Mouse (Mus musculus): ENCODE data around the gene H1foo.

The H1foo gene

DNA sequence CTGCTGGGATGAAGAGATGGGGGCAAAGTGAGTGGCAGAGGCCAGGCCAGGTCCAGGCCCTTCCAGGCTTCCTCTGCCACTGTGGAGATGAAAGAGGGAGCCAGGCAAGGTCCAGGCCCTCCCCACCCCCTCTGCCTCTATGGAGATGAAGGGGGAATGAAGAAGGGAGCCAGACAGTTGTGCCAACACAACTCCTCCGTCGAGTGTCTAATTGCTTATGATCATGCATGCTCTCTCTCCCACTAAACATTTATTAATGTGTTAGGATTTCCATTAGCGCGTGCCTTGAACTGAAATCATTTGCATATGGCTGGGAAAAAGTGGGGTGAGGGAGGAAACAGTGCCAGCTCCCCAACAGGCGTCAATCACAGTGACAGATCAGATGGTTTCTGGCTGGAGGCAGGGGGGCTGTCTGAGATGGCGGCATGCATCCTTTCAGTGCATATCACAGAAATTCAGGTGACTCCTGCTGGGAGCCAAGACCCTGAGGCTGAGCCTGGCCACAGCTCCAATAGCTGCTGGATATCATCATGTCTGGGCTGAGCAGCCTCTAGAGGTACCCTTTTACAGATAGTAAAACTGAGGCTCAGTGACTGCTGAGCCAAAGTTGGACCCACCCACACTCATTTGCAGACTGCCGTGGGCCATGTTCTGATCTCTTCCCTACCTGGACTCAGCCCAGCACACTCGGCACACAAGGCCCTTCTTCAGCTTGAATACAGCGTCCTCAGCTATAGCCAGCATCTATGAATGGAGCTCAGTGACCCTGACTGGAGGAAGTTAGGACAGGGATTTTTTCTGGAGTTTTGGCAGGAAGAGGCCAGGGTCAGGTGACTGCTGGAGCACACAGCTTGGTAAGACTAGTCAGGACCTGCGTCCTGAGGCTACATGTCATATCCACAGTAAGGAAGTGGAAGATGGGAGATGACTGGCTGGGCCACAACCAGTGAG lies 17.2 kb upstream of the H1foo start:
- peak in 1 of 2 experiments; percentile 56 for DNase-seq (ENCODE audit: low spot score in 2 of 2)

DNA sequence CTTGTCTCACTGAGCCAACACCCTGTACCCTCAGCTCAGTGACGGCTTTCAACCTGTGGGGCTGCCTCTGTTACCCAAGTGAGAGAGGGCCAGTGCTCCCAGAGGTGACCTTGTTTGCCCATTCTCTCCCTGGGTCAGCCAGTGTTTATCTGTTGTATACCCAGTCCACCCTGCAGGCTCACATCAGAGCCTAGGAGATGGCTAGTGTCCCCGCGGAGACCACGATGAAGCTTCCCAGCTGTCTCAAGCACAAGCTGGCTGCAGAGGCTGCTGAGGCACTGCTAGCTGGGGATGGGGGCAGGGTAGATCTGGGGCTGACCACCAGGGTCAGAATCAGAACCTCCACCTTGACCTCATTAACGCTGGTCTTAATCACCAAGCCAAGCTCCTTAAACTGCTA lies 14.7 kb upstream of the H1foo start:
- DNase-seq (ENCODE audit: low spot score in 2 of 2) = no peak

DNA sequence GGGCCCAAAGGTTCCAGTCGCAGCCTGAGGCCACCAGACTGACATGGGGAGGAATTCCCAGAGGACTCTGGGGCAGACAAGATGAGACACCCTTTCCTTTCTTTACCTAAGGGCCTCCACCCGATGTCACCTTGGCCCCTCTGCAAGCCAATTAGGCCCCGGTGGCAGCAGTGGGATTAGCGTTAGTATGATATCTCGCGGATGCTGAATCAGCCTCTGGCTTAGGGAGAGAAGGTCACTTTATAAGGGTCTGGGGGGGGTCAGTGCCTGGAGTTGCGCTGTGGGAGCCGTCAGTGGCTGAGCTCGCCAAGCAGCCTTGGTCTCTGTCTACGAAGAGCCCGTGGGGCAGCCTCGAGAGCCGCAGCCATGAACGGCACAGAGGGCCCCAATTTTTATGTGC lies 13.1 kb upstream of the H1foo start, which contains the start of gene Rho:
Rho (plus strand) TSS at position 110 of the 400 bp plus-strand sequence.
- DNase-seq (ENCODE audit: low spot score in 2 of 2) = no peak

GRCm38 (mm10) chr6:115932391-115932790 lies 12.3 kb upstream of the H1foo start:
- DNase-seq (ENCODE audit: low spot score in 2 of 2) = no peak

GRCm38 (mm10) chr6:115935544-115935943 lies 9.2 kb upstream of the H1foo start:
- no peak for DNase-seq (ENCODE audit: low spot score in 2 of 2)

DNA sequence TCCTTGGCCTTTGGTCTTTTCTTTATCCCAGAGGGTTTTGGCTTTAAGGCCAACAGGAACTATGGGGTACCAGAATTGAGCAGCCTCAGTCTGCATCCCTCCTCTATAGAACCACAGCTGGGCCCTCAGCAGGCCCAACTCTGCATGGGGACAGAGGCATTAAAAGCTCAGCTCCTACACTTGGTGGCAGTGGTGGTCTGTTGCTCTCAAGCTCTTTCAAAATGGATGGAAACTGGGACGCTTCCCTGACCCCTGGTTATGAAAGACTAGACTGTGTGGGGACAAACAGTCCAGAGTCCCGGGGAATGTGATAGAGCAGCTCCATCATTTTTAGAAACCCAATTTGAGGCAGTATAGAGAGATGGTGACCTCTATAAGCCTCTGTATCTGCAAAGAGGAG lies 6.7 kb upstream of the H1foo start:
- DNase-seq (ENCODE audit: low spot score in 2 of 2) = no peak

- no peak for DNase-seq (ENCODE audit: low spot score in 2 of 2)
These were observed 5.9 kb upstream of the H1foo start for GRCm38 (mm10) chr6:115938798-115939197.

DNA sequence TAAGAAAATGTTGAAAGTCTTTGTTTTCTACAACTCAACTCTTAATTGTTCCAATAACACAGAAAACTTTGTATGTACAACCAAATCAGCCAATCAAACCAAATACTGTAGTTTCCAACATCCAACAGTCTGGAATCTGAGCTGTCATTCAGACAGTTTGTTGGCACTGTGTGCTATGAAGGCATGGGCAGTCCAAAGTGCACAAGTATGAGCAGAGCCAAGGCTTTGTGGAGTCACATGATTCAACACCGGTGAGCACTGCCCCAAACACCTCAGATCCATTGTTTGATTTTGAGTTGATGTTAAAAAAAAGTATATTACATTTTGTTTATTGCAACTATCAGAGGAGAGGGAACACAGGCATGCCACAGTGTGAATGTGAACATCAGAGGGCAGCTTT lies 4.1 kb upstream of the H1foo start:
- DNase-seq (ENCODE audit: low spot score in 2 of 2) = no peak

DNA sequence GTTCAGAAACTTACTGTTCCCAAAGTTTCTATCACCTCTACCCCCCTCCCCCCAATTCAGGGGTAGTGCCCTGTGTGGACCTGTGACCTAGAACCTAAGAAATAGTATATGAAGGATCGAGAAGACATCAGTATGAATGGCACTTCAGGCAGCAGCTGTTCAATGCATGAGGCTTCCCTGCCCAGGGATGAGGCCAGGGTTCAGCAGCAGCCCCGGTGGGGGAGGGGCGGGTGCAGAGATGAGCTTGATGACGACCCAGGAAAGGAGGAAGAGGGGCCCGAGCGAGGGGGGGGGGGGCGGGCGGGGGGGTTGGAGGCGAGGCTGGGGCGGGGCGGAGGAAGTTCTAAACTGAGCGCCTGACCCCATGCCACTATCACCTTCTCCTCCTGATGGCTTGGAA lies 3.6 kb upstream of the H1foo start:
- no peak for DNase-seq (ENCODE audit: low spot score in 2 of 2)

GRCm38 (mm10) chr6:115943498-115944427 lies 975 bp upstream of the H1foo start:
- DNase-seq (ENCODE audit: low spot score in 2 of 2) = no peak

DNA sequence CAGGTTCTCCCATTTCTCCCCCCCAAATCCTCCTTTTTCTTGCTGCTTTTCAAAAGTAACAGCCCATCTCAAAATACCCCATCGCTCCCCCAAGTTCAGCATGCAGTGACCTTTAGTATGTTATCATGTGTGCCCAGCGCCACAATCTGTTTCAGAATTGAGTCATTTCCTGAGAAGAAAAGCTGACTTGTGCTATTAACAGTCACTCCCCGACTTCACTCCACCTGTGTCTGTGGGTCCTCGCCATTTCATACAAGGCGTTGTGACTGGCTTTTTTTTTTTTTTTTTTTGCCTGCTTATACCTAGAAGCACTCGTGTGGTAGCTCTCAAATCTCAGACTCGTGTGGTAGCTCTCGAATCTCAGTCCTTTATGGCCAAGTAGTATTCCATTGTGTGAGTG lies 895 bp downstream of the H1foo start:
- DNase-seq (ENCODE audit: low spot score in 2 of 2) = no peak

DNA sequence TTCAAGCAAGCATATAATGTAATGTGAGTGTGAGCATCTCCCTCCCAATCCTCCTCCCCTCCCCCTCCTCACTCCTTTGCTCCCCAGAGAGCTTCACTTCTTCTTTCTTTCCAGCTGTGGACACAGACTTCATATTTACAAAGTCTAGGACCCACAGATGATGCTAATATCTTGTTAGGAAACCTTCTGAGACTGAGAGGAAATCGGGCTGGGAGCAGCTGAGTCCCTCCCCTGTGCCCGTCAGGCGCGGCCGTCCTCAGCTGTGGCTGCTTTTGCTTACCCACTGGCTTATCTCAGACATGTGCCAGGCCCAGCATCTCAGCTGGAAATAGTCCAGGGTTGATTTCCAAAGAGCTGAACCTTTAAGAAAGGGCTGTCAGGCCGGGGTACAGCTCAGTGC lies 1.7 kb downstream of the H1foo start:
- DNase-seq (ENCODE audit: low spot score in 2 of 2) = no peak

- no peak for DNase-seq (ENCODE audit: low spot score in 2 of 2)
These were observed 9.9 kb downstream of the H1foo start for GRCm38 (mm10) chr6:115954506-115955074.

GRCm38 (mm10) chr6:115955169-115955568 lies 10.4 kb downstream of the H1foo start:
- no peak for DNase-seq (ENCODE audit: low spot score in 2 of 2)

DNA sequence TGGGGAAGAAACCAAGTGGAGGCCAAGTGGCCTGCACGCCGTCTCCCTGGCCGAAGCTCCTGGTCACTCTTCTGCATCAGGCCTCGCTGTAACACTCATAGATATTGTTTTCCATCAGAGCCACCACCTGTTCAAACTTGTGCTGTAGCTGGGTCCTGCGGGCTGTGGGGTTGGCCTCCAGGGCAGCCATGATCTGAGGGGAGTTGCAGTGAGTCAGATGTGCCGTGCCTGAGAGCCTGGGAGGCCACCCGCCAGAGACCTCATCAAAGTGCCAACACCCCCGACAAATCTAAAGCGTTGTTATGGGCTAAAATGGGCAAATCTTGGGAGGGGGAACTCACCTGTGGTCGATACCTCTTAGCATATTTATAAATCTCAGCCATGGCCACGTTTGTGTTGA lies 10.9 kb downstream of the H1foo start:
- no peak for DNase-seq (ENCODE audit: low spot score in 2 of 2)

DNA sequence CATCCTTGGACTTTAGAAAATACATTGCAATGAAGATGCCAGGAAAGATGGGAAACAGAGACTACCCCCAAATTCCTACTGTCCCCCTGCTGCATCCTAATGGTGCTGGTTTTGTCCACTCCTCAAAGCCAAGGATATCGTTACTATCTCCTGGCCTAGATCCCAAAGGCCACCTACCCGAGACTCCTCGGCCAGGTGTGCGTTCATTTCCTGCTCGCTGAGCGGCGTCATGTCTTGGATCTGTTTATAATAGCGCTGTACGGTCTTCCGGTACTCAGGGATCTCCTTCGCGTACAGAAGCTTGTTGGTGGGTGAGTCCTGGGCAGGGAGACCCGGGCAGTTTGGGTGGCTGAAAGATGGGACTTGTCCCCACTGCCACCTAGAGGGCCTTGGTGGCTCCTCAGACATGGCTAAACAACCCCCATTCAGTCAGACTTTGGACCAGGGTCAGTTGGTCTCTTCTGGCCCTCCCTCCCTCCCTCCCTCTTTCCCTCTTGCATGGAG lies 11.7 kb downstream of the H1foo start:
- DNase-seq (ENCODE audit: low spot score in 2 of 2) = no peak

GRCm38 (mm10) chr6:115956922-115957601 lies 12.3 kb downstream of the H1foo start:
- DNase-seq (ENCODE audit: low spot score in 2 of 2) = peak in 1 of 2 experiments; percentile 53

DNA sequence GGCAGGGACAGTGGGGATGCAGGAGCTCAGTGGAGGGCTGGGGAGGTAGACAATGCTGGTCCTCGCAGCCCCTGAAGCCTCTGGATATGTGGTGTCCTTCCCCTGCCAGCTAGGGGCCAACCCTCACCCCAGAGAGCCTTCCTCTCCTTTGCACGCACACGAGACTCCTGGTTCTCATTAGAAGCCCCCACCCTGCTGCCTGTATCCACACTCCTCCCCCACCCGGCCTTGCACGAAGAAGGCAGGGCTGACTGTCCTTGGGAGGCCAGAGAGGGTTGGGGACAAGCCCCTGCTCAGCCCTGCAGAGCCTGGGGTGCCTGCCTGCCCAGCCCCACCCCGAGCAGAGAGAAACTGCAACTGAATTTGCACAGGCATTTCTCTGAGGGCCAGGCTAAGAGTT lies 12.9 kb downstream of the H1foo start:
- no peak for DNase-seq (ENCODE audit: low spot score in 2 of 2)

DNA sequence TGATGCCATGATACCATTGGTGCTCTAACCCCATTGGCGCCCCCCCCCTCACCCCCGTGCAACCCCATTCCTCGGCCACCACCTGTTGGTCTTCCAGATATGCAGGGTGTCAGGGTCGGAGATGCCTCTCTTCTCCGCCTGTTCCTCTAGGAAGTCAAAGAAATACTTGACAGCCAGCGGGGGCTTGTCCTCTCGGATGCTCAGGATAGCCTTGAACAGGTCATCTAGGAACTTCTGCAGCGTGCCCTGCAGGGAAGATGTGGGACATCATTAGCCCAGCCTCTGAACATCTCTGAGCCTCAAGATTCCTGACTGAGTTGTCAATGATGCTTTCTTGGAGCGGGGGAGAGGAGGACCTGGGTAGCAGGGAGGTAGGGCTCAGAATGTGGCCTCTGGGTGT lies 13.7 kb downstream of the H1foo start:
- no peak for DNase-seq (ENCODE audit: low spot score in 2 of 2)

- no peak for DNase-seq (ENCODE audit: low spot score in 2 of 2)
These were observed 14.5 kb downstream of the H1foo start for GRCm38 (mm10) chr6:115959151-115959691.

DNA sequence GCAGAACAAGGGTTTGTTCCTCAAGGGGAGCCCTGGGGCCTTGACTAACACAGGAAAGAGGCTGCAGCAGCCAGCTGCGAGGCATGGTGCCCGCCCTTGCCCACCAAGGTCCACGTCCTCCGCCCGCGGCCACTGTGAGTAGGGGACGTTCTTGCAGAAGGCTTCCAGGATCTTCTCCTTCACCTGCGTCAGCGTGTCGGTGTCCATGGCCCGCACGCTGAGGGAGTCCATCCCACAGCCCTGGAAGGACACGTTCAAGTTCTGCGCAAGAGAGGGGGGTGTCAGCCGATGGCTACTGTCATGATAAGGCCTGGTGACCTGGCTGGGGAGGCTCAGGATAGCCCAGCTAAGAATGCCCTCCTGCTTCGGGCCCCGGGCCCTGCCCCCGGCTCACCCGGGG lies 15.6 kb downstream of the H1foo start:
- DNase-seq (ENCODE audit: low spot score in 2 of 2) = no peak

Measured in right cerebral cortex, postnatal 10 days (tissue).